Mouse (Mus musculus): ENCODE results near the gene Sorbs1. TPM values are rescaled to one million over a fixed set of nuclear protein-coding genes. Genes with fewer than 3 reads are reported as not detected.

Sorbs1 gene
- polyA plus RNA-seq, 1 experiment from 2014 or later, result 72.1 TPM

DNA sequence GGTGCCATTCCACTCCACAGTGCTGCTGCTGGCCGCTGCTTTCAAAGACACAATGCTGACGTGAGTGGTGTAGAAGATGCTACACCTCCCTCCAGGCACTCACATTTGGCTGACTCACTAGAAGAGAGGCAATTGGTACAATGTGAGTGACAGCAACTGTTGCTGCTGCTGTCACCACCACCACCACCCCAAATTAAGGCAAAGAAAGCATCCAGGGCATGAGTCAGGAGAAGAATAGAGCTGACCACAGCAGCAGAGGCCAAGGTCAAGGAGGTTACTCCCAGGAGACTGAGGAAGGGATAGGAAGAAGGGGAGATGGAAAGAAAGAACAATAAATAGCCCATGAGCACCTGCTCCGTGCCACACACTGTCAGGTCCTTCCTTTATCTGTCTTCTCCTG, 84.4 kb downstream of the Sorbs1 start:
- Histone ChIP-seq H3K4me2 (replicated peaks) (no peak overlapping the region), H3K4me3 (replicated peaks) (no peak overlapping the region), H3K4me1 (replicated peaks) (peaks cover 9% of the 10 kb centered on the region; the same call in 1 of the 2 replicates), H3K9ac (no peak overlapping the region), H3K9me3 (no peaks in the 10 kb centered on the region), H3K27me3 (replicated peaks) (no peaks in the 10 kb centered on the region), H3K36me3 (no peaks in the 10 kb centered on the region), H3K27ac (no peak overlapping the region)
- WGBS, result 86% methylated on average over 3 of the region's 3 CpGs
- ATAC-seq, result peak; percentile 3; the same call in 1 of the 2 replicates

- Histone ChIP-seq H3K4me3 (replicated peaks) (no peak overlapping the region), H3K9me3 (no peaks in the 10 kb centered on the region), H3K27me3 (replicated peaks) (no peaks in the 10 kb centered on the region), H3K9ac (no peak overlapping the region), H3K4me1 (replicated peaks) (peaks cover 9% of the 10 kb centered on the region; the same call in 1 of the 2 replicates), H3K27ac (no peak overlapping the region), H3K36me3 (no peaks in the 10 kb centered on the region), H3K4me2 (replicated peaks) (no peak overlapping the region)
- 0 out of 2 replicates have a peak, but pooled peaks have one; percentile 47 for ATAC-seq
- 87% methylated on average over 16 of the region's 16 CpGs for WGBS
Measured at GRCm38 (mm10) chr19:40426103-40426960, 87.2 kb downstream of the Sorbs1 start.

GRCm38 (mm10) chr19:40425326-40425725, 88.3 kb downstream of the Sorbs1 start:
- Histone ChIP-seq H3K27me3 (replicated peaks) (no peaks in the 10 kb centered on the region), H3K9me3 (no peaks in the 10 kb centered on the region), H3K9ac (no peak overlapping the region), H3K36me3 (no peaks in the 10 kb centered on the region), H3K4me2 (replicated peaks) (no peak overlapping the region), H3K4me3 (replicated peaks) (no peak overlapping the region), H3K4me1 (replicated peaks) (peaks cover 9% of the 10 kb centered on the region; the same call in 1 of the 2 replicates), H3K27ac (0 out of 2 replicates have a peak overlapping the region, but pooled peaks have one; percentile 22)
- WGBS, result 42% methylated on average over 5 of the region's 5 CpGs
- ATAC-seq, result no peak

DNA sequence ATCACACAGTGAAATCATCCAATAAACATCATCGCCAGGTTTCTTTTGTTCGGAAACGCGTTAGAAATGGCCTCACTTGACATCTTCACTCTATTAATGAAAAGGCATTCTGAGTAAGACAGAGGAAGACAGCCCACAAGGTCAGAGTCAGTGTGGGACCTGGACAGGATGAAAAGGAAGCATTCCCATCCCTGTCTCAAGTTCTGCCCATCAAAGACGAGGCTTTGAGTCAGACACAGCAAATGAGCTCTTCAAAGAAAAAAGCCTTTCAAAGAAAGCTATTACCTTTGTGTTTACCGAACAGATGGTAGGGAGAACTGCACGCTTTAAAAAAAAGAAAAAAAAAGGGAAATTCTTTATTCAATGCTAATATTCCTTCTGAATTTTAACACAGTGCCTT, 92.5 kb downstream of the Sorbs1 start:
- 69% methylated on average over 7 of the region's 7 CpGs for WGBS

DNA sequence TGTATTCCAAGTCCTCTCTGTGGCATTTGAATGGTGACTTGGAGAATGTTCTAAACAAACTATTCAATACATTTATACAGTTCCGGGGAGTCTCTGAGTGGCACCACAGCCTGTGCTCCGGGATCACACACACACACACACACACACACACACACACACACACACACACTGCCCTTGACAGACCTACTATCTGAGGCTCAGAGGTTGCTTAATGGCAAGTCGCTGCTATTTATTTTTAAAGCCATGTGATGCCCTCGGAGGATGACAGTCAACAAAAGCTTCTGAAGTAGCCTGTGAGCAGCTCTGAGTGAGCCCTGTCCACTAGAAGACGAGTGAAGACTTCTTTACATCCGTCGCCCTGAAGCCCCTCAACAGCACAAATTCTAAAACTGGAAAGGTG, 94.3 kb downstream of the Sorbs1 start:
- Histone ChIP-seq H3K36me3 (no peaks in the 10 kb centered on the region), H3K9me3 (no peaks in the 10 kb centered on the region), H3K27ac (no peak overlapping the region), H3K27me3 (replicated peaks) (no peaks in the 10 kb centered on the region), H3K4me3 (replicated peaks) (no peak overlapping the region), H3K4me1 (replicated peaks) (peaks cover 3% of the 10 kb centered on the region; the same call in 1 of the 2 replicates), H3K4me2 (replicated peaks) (no peak overlapping the region), H3K9ac (no peak overlapping the region)
- WGBS, result 75% methylated on average over 7 of the region's 7 CpGs
- no peak for ATAC-seq

More for the DNA sequence above, 92.5 kb downstream of the Sorbs1 start:
- Histone ChIP-seq H3K9me3 (no peaks in the 10 kb centered on the region), H3K36me3 (no peaks in the 10 kb centered on the region), H3K4me3 (replicated peaks) (no peak overlapping the region), H3K4me1 (replicated peaks) (0 out of 2 replicates have a peak, but pooled peaks cover 4% of the 10 kb centered on the region), H3K4me2 (replicated peaks) (no peak overlapping the region), H3K9ac (no peak overlapping the region), H3K27ac (no peak overlapping the region), H3K27me3 (replicated peaks) (no peaks in the 10 kb centered on the region)
- ATAC-seq, result no peak

GRCm38 (mm10) chr19:40417155-40417821, 96.3 kb downstream of the Sorbs1 start:
- no peak overlapping the region for H3K4me3 ChIP-seq (replicated peaks)
- H3K27me3 ChIP-seq (replicated peaks), result no peaks in the 10 kb centered on the region
- H3K27ac ChIP-seq, result no peak overlapping the region
- peaks cover 3% of the 10 kb centered on the region; the same call in 1 of the 2 replicates for H3K4me1 ChIP-seq (replicated peaks)
- ATAC-seq, result no peak
- no peak overlapping the region for H3K4me2 ChIP-seq (replicated peaks)
- H3K9ac ChIP-seq, result no peak overlapping the region
- no peaks in the 10 kb centered on the region for H3K9me3 ChIP-seq
- H3K36me3 ChIP-seq, result no peaks in the 10 kb centered on the region
- WGBS, result 53% methylated on average over 8 of the region's 8 CpGs

GRCm38 (mm10) chr19:40415725-40416124, 97.9 kb downstream of the Sorbs1 start:
- ATAC-seq, result no peak
- Histone ChIP-seq H3K4me2 (replicated peaks) (no peak overlapping the region), H3K27ac (no peak overlapping the region), H3K4me1 (replicated peaks) (peaks cover 3% of the 10 kb centered on the region; the same call in 1 of the 2 replicates), H3K9me3 (no peaks in the 10 kb centered on the region), H3K27me3 (replicated peaks) (no peaks in the 10 kb centered on the region), H3K9ac (no peak overlapping the region), H3K4me3 (replicated peaks) (no peak overlapping the region), H3K36me3 (no peaks in the 10 kb centered on the region)
- 87% methylated on average over 1 of the region's 1 CpGs for WGBS

- Histone ChIP-seq H3K27me3 (replicated peaks) (no peaks in the 10 kb centered on the region), H3K9me3 (no peaks in the 10 kb centered on the region), H3K9ac (no peak overlapping the region), H3K27ac (peak overlapping the region; percentile 79), H3K36me3 (no peaks in the 10 kb centered on the region), H3K4me3 (replicated peaks) (no peak overlapping the region), H3K4me2 (replicated peaks) (no peak overlapping the region), H3K4me1 (replicated peaks) (peaks cover 5% of the 10 kb centered on the region)
- WGBS, result 56% methylated on average over 11 of the region's 11 CpGs
- ATAC-seq, result peak; percentile 48; the same call in 1 of the 2 replicates
Measured at GRCm38 (mm10) chr19:40414798-40415475, 98.6 kb downstream of the Sorbs1 start.

- no peak overlapping the region for H3K9ac ChIP-seq
- no peak overlapping the region for H3K4me2 ChIP-seq (replicated peaks)
- peak overlapping the region; percentile 79; the same call in 1 of the 2 replicates for H3K27ac ChIP-seq
- peaks cover 9% of the 10 kb centered on the region for H3K4me1 ChIP-seq (replicated peaks)
- peak; percentile 54; the same call in 1 of the 2 replicates for ATAC-seq
- no peaks in the 10 kb centered on the region for H3K36me3 ChIP-seq
- no peaks in the 10 kb centered on the region for H3K9me3 ChIP-seq
- H3K4me3 ChIP-seq (replicated peaks), result no peak overlapping the region
- H3K27me3 ChIP-seq (replicated peaks), result no peaks in the 10 kb centered on the region
- WGBS, result 59% methylated on average over 6 of the region's 6 CpGs
Measured at GRCm38 (mm10) chr19:40414386-40414785, 99.2 kb downstream of the Sorbs1 start.

GRCm38 (mm10) chr19:40411379-40411813, 102.2 kb downstream of the Sorbs1 start:
- Histone ChIP-seq H3K9me3 (no peaks in the 10 kb centered on the region), H3K4me2 (replicated peaks) (no peak overlapping the region), H3K9ac (no peak overlapping the region), H3K27me3 (replicated peaks) (no peaks in the 10 kb centered on the region), H3K27ac (no peak overlapping the region), H3K4me1 (replicated peaks) (peaks cover 9% of the 10 kb centered on the region), H3K4me3 (replicated peaks) (no peak overlapping the region), H3K36me3 (no peaks in the 10 kb centered on the region)
- ATAC-seq, result no peak
- WGBS, result 56% methylated on average over 6 of the region's 6 CpGs

GRCm38 (mm10) chr19:40410511-40410910, 103.1 kb downstream of the Sorbs1 start:
- Histone ChIP-seq H3K36me3 (no peaks in the 10 kb centered on the region), H3K9me3 (no peaks in the 10 kb centered on the region), H3K4me2 (replicated peaks) (no peak overlapping the region), H3K27me3 (replicated peaks) (no peaks in the 10 kb centered on the region), H3K27ac (no peak overlapping the region), H3K4me1 (replicated peaks) (peaks cover 9% of the 10 kb centered on the region), H3K9ac (no peak overlapping the region), H3K4me3 (replicated peaks) (no peak overlapping the region)
- no peak for ATAC-seq
- 65% methylated on average over 4 of the region's 4 CpGs for WGBS

- Histone ChIP-seq H3K27ac (peak overlapping the region; percentile 51), H3K4me3 (replicated peaks) (no peak overlapping the region), H3K36me3 (no peaks in the 10 kb centered on the region), H3K4me2 (replicated peaks) (no peak overlapping the region), H3K27me3 (replicated peaks) (no peaks in the 10 kb centered on the region), H3K4me1 (replicated peaks) (peaks cover 13% of the 10 kb centered on the region), H3K9me3 (no peaks in the 10 kb centered on the region), H3K9ac (no peak overlapping the region)
- ATAC-seq, result peak; percentile 39; the same call in 1 of the 2 replicates
- 61% methylated on average over 9 of the region's 9 CpGs for WGBS
Measured at GRCm38 (mm10) chr19:40410109-40410508, 103.5 kb downstream of the Sorbs1 start.
